Mouse (Mus musculus) lung, postnatal 25 days (tissue): ENCODE measurements around the gene Armc12.
A peak's percentile ranks its signal among the peaks of the same experiment; 100 is the strongest.

Source experiments
- DNase-seq: peaks from one replicate; pipeline ENCODE4 v3.0.0; 2022; ENCODE audit warnings: low spot score

Gene Armc12

DNA sequence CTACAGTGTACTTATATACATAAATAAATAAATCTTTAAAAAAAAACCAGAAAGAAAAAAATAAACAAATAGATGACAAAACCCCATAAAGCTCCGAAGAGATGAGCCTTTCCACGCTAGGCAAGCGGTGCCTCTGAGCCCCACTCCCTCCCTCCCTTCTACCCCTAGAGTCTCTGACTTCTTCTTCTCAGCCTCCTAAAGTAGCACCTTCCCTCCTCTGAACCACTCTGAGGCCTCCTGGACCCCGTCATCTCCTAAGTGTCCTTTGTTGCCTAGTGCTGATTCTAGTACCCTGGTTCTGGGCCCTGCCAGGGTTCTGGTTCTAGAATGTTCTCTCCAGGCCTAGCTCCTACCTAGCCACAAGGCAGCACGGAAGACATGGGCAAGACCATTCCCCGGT, at the start of gene Armc12:
TSS of gene Armc12 (plus strand) at position 301 of the 400 bp plus-strand sequence.
- DNase-seq, result no peak

DNA sequence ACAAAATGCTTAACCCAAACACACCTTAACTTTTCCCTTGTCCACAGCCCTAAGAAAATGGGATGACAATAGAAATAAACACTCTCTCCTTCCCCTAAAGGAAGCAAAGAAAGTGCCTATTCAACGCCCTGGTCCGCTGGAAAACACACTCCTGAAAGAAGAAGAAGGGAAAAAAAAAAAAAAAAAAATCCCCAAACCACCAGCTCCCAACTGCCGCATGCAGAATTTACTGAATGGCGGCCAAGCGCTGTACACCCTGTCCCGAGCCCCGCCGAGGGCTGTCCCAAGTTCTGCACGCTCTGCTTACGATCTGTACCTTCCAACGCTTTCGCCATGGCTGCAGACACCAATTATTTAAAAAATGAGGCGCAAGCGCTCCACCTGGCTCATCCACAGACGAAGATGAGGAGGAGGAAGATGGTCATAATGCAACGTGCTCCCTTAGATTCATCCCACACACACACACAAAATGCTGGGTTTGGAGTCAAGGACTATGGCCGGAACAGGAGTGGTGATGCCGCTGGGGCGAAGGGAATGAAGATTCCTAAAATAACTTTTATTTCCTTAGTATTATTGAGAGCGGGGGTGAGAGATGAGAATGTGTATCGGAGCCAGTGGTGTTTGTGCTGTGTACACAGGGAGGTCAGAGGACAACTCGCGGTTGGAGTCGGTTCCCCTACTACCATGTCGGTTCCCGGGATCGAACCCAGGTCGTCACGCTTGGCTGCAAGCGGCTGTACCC, 45.7 kb upstream of the Armc12 start:
- peak; percentile 24 for DNase-seq

DNA sequence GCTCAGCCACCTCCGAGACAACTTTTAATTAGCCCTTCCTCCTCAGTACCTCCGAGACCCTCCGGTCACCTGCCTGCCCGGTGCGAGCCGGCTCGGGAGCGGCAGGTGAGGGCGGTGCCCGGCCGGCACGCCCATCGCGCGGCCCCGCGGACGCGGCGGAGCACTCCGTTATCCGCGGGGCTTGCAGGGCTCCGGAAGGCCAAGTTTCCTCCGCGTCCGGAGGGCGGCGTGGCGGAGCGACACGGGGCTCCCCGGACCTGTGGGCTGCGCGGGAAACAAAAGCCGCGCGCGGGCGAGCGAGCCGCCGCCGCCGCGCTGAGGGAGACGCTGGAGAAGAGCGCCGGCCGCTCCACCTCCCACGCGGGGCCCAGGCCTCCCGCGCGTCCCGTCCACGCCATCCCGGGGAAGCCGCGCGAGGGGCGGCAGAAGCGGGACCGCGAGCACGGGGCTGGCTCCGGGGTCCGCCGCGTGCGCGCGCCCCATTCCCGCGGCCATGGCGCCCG, 45.1 kb upstream of the Armc12 start:
- DNase-seq, result peak; percentile 49

DNA sequence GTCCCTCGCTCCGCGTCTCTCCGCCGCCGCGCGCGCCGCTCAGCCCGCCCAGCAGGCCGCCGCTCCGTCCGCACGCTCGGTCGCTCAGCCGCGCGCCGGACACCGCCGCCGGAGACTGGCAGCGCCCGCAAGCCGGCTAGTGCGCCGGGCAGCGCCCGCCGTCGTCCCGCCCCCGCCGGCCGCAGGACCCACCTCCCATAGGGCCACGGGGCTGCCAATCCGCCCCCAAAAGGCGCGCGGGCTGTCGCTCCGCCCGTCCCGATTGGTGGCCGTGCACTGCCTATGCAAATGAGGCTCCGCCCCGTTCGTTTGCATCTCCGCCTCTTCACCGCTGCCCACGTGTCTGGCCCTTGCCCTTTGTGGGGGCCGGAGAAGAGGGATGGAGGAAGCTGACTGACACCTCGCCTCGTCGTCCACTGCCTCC, 44.6 kb upstream of the Armc12 start:
- DNase-seq, result peak; percentile 99

DNA sequence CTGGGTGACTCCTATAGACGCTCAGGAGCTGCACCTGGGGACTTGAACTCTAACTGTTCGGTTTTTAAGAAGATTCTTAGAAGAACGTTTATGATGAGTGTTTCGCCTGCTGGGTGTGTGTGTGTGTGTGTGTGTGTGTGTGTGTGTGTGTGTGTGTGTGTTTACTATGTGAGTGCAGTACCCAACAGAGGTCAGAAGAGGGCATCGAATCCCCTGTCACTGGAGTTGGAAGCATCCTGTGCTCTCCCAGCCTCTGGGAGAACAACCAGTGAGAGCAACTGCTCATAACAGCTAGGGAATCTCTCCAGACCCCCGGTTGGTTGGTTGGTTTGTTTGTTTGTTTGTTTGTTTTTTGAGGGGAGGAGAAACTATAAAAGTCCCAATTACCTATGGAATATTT, 43.9 kb upstream of the Armc12 start:
- no peak for DNase-seq

DNA sequence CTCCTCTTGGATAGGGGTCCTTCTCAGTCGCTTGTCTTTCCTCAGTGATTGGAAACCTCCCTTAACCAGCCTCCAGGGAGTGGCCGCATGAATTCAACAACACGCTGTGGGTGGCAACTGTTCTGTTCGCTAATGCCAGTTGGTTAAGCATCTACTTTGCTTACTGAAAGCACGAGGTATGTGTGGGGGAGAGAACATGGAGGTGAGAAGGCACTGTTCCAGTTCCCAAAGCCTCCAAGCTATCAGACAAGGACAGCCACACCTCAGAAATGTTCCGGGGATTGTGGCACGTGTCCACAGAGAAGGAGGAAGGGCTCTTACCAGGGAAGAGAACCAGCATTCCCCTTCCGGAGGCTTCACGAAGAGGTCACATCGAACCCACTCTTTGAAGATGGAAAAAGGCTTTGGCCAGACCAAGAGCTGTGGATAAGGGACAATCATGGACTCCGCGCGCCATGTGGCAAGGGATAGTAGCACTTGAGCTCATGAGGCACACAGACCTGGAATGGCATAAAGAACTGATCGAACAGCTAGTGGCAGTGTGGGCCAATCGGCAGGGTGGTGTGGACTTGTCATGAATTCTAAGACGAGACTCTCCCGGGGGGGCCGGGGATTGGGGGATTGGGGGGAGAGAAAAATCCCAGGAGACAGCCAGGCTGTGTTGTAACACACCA, 42.9 kb upstream of the Armc12 start:
- peak; percentile 24 for DNase-seq

DNA sequence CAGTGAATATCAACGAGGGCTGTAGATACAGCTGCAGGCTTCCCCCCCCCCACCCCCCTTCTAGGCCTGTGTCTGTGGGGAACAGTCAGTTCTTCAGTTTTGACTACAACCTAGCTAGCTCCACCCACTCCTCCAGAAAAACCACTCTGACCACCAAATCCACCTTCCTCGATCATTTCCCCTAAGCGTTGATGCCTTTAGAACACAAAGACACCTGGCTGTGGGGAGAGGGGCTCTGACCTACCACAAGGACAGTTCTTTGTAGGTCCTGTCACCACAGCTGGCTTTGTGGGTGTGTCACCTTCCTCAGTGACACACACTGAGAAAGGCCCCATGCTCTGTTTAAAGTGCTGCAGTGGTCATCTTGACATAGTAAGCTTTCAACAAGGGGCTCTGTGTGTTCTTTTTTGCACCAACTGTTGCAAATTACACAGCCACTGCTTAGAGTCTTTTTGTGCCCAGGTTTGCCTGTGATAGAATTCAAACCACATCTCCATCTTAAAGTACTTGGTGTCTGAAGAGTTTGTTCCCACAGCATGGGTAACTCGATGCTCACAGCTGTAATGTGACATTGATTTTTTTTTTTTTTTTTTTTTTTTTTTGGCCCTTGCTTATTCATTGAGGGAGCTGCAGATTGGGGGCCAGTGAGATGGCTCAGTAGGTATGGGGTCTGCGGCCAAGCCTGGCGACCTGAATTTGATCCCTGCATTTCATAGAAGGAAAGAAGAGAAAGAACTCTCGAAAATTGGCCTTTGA, 42.2 kb upstream of the Armc12 start:
- no peak for DNase-seq

DNA sequence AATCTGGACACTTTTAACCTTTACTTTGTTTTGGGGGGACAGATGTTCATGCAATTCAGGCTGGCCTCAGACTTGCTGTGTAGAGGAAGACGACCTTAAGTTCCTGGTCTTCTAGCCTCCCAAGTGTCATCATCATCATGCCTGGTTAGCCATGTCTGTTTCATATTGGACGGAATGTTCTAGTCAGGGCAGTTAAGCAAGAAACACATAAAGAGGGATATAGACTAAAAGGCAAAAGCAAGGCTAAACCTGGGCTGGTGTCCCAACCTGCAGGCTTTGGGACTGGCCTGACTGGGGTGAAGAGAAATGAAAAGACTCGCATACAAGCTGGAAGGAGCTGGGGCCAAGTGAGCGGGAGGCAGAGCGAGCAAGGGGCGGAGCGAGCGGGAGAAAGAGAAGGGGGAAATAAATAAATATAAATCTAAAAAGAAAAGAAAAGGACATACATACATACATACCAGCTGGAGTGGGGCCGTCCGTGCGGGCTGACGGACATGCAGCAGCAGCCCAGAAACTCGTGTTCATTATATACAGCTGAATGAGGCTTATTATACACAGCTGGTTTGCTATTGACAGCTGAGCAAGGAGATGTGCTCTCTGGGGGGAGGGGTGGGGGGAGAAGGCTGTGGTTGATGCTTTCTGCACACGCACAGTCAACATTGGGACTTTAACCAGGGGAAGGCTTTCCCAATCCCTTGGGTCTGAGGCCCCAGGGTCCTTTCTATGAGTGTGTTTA, 39.4 kb upstream of the Armc12 start:
- DNase-seq, result no peak

DNA sequence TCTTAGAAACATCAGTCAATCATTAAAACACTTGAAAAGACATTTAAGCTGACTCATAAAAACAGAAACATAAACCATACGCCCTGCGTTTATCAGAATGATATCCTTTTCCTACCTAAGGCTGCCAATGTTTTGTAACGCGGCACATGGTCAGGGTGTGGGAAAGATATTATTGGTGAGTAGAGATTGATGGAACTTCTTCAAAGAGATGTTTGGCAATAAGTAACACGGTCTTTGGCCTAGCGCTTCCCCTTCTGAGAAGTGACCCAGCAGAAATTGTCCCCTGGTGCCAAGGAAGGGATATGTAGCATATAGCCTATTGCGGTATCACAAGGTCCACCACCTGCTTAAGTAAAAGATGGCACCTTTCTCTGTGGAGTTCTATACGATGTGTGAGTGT, 34.8 kb upstream of the Armc12 start:
- DNase-seq, result no peak

DNA sequence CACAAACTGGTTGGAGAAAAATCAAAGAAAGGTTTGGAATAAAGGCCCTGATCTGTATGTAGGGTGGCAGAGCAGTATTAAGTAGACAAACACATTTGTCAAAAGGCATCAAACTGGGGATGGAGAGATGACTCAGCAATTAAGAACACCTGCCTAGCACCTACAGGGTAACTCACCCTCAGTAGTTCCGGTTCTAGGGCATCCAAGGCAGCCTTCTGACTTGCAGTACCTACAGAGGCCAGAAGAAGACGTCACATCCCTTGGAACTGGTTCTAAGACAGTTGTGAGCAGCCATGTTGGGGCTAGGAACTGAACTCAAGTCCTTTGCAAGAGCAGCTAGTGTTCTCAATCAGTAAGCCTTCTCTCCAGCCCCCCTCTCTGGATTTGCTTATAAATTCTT, 31.4 kb upstream of the Armc12 start:
- DNase-seq, result no peak

DNA sequence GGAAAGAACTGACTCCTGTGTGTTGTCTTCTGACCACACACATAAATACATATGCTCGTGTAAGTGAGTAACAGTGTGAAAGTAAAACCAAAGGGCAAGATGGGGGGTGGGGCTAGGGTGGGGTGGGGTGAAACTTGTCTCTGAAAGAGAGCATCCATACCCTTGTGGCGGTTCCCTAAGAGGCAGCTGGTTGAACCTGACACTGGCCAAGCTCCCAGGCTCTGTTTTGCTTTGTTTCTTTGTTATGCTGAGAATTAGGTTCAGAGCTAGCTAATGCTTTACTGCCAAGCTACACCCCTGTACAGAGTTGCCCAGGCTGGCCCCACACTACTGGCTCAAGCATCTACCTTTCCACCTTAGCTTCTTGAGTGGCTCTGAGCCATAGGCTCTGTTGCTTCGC, 30.1 kb upstream of the Armc12 start:
- DNase-seq, result no peak

DNA sequence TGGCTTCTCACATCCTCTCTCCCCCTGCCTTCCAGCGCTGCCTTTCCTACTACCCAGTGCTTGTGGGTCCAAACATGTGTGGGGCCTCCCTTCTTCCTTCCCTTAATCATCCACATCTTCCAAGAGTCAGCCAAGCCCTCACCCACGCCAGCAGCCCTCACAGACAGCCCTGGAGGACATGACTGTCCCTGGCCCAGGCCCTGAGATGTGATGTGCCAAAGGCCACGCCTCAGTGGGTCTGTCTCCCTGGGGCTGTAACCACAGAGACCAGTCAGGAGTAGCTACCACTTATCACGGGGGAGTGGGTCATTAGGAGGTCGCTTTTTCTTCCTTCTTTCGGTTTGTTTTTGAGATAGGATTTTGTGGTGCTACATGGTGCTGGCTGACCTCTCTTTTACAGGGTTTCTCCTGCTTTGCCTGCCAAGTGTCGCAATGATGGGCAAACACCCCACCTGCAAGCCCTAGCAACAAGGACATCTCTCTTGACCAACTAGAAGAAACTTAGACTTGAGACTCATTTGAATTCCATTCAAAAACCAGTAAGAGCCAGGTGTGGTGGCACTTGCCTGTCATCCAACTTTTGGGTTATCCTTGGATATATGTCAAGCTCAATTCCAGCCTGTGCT, 28.3 kb upstream of the Armc12 start:
- DNase-seq, result no peak

DNA sequence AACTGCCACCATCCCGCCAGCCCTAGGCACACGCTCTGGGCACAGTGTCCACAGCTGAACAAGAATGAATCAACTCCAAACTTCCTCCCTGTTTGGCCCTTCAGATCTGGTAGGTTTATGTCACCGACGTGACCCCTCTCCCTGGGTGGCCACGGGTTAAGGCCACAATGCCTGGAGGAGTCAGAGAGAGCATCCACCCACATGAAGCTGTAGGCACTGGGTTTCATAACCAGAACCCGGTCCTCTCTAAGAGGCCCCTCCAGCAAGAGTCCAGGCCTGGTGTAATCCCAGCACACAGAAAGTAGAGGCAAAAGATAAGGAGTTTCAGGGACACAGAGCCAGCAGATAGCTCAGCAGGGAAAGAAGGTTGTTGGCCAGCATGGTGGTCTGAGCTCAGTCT, 26.4 kb upstream of the Armc12 start:
- DNase-seq, result no peak

DNA sequence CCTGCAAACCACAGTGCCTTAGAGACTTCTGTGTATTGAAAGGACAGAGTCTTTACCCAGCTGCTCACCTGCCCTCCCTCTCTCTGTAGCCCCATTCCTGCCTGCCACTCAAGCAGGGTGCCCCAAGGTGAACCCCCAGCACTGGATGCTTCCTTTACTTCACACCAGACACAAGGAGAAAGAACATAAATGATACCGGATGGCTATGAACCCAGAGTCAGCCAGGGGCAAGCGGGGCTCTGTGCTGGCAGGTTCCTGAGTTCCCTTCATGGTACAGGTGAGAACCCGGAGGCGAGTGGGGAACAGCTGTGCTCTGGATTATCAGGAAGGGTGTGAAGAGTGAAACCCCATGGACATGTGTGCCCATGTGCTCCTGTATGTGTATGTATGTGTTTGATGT, 25.0 kb upstream of the Armc12 start:
- no peak for DNase-seq

DNA sequence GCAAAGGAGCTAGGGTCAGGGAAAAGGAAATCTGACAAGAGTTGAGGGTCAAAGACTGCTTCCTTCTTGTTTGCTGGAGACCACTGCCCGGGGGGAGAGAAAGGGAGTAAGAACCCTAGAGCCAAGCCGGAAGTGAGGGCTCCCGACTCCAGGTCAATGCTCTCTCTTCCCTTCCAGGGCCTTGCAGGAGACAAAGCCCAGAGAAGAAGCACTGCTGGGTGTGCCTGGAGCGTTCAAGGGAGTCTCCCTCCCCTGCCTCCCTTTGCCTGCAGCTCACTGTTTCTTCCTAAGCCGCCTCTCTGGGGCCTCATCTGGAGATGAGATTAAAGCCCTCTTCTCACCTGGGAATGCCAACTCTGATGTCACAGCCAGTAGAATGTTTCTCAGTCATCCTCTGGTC, 23.7 kb upstream of the Armc12 start:
- DNase-seq, result no peak

DNA sequence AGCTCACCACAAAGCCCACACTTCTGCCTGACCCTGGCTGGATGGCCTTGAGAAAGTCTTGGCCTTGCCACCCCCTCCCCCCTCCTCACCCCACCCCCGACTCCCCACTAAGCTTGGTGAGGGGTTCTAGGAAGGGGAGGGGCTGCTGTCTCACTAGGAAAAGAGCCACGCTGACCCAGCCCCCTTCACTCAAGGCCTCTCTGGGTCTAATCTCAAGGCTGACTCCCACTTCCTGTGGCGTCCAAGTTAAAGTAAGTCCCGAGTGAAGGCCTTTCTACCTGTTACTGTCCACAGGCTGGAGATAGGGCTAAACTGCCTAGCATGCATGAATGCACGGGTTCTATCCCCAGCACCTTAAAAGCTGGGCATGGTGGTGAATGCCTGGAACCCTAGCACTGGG, 23.1 kb upstream of the Armc12 start:
- no peak for DNase-seq

DNA sequence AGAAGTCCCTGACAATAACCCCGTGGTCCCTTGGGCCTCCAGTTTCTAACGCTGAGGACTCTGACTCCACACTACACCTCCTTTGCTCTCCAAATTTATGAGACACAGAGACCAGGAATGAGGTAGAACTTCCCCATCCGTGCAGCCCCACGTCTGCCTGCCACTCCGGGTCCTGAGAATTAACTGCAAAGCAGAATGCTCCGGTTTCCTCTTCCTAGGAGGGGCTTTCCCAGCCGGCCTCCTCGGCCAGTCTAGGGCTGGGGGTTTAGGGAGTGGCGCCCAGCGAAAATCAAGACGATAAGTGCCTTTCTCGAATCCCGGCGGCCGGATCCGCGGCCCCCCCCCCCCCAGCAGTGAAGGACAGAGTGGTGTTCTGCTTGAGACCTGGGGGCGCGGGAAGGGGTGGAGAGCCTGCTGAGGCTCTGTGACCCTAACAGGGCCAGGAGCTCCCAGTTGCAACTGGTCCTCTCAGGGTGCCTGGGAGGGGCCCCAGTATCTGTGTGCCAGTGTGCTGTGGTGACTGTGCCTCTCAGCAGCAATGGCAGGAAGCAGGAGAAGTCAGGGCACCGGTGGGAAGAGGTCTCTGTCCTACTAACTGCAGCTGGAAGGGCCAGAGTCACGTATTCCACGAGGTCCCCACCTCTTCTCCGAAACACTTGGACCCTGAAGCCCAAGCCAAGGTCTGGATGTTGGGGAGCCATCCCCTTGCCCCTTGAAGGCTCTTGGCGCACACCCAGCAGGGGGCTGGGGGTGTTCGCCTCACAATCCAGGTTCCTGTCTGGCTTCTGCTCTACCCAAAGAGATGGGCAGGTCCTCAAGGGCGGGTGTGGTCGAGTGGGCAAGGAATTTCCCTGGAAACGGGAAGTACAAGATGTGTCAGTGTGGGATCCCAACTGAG, 19.9 kb upstream of the Armc12 start:
- DNase-seq, result peak; percentile 53

DNA sequence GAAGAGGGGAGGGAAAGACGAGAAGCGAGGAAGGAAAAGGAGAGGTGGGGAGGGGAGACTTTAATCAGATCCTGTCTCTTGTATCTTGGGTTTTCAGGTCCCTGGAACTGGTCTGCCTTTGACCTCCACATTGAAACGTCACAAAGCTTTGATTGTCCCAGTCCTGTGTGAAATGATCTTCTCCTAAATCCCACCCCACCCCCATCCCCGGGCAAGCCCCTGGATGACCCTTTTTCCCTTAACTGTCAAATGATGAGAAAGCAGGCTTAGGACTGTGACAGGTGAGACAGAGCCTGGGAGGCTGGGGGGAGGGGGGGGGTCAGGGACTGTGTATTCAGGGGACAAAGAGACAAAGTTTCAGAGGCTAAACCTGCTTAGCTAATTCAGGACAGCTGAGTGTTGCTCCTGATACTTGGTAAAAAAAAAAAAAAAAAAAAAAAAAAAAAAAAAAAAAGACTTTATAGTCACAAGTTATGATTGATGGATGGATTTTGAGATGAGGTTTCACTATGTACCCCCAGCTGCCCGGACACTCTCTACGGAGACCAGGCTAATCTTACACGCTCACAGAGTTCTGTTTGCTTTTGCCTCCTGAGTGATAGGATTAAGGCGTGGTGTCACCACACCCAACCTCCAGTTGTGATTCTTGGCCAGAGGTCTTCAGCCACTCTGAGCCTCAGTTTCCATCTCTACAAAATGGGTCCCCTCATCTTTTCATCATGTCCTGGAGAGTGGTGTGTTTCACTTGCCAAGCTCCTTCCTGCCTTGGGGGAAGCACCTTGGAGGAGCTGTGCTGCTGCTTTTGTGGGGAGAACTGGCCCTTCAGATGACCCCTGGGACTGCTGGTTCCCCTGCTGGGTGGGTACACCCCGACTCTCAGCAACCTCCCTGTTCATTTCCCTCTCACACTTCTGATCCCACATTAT, 18.7 kb upstream of the Armc12 start:
- no peak for DNase-seq

DNA sequence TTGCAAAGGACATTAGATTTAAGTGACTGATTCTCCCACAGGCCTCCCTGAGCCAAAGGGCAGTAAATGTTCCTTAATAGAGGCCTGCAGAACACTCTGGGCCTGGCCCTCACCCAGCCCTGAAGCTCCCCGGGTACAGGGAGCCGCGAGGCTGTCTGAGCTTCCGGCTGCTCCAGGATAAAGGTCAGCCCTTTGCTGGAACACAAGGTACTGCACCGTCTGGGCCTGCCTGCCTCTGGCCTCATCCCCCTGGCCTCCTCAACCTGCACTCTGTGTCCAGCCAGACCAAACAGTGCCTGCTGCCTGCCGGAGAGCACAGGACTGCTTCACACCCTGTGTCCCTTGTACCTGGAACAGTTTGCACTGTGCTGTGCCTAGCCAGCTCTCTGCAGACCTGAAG, 17.9 kb upstream of the Armc12 start:
- peak; percentile 81 for DNase-seq

DNA sequence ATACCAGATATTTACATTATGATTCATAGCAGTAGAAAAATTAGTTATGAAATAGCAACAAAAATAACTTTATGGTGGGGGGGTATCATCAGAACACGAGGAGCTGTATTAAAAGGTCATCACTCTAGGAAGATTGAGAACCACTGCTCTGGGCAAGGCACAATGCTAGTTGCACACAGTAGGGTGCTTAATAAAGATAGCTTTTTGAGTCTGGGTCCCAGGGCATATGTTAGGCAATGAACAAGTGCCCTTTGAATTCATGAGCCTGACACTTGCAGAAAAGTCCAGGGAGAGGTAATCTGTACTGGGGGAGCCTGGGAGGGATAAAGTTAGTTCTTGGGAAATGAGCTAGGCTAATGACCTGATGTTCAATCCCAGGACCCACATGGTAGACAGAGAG, 17.3 kb upstream of the Armc12 start:
- no peak for DNase-seq
